Mouse (Mus musculus) mammary gland, adult 2 months (tissue): ENCODE measurements around the gene Zg16. TPM values are rescaled to one million over a fixed set of nuclear protein-coding genes. Genes with fewer than 3 reads are reported as not detected.

Experiments
- polyA plus RNA-seq: library from polyadenylated mRNA; depleted of rRNA; stranded (reverse); fragments of >200 nt; gene quantifications from 2 replicates; pipeline ENCODE4 v1.2.3, GENCODE M21; 2012; ENCODE audit warnings: low replicate concordance; rRNA removed

The Zg16 gene
- 0.34 TPM in 1 of 2 replicates, not detected in the other for polyA plus RNA-seq

DNA sequence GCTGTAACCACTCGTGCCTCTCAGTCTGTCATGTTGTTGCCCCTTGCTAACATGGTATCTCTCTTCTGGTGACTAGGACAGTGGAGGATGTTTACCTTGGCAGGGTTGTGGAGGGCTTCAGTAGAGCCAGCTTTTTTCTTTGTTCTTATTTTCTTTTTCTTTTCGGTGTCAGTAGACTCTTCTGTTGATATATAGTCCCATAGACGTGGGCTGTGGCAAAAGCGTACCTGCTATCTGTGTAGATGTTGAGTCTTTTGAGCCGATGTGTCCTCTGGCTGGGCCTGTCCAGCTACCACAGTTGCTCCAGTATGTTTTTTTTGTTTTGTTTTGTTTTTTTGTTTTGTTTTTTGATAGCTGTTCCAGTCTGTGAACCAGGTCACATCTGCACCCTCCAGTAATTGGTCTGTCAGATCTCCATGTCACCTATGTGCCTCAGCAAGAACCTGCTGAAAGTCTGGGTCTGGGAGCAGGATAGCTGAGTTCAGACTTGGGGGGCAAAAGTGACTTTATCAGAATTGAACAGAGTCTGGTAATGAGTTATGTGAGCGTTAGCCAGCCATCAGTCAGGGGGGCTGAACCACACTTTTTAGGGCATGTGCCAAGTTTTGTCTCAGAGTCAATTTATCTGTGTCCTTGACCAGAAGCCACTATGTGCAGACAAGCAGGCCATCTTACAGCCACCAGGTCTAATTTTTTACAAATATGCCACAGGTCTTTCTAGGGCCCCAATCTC lies at the start of gene Zg16:
Gene Zg16 (minus strand): TSS at position 51 of the 733 bp plus-strand sequence.

DNA sequence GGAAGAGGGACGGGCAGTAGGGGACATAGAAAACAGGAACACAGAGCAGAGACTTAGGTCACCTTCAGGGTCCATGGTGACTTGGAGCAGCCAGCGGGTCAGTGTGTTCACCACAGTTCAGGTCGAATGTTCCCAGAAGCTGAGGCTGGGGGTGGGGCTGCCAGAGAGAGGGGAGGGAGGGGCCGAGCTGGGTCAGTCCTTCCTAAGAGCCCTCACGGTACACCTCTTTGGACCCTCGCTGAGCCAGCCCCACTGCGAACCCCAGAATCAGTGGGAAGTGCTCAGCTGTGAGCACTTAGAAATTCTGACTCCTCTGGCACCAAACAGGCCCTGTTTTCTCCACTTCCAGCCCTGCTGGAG lies 34.8 kb upstream of the Zg16 start, which contains the start of gene Qprt:
Gene Qprt (minus strand): TSS at position 316 of the 360 bp plus-strand sequence.

DNA sequence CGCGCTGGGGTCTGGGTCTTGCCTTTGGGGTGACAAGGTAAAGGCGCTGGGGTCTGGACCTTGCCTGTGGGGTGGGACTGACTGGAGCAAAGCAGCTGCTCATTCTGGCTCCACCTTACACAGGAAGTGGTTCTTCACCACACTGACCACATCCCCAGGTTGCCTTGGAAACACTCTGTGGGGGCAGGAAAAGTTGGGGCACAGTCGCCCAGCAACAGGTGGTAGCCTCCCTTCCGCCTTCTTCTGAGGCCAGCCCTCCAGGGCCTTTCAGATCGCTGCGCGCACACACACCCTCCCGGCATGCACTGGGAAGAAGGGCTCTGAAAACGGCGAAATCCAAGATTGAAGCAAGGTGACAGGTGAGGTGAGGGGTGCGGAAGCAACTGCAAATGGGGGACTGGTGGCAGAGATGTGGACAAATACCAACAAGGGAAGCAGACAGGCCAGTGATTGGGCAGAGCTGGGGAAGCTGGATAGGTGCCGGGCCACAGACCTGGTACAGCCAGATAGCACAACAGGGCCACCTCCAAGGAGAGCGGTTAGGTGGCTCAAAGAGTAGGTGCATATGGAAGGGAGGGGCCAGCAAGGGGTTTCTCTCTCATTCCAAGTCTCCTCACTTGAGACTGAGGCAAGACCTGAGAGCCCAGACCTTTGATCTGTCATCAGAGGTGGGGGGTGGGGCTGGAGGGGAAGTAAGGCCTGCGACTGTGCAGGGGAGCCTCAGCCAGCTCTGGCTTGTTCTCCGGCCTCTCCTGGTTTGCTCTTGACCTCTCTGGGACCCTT lies 4.2 kb upstream of the Zg16 start, which contains the start of gene AI467606:
Gene AI467606 (plus strand): TSS at position 246 of the 783 bp plus-strand sequence.

DNA sequence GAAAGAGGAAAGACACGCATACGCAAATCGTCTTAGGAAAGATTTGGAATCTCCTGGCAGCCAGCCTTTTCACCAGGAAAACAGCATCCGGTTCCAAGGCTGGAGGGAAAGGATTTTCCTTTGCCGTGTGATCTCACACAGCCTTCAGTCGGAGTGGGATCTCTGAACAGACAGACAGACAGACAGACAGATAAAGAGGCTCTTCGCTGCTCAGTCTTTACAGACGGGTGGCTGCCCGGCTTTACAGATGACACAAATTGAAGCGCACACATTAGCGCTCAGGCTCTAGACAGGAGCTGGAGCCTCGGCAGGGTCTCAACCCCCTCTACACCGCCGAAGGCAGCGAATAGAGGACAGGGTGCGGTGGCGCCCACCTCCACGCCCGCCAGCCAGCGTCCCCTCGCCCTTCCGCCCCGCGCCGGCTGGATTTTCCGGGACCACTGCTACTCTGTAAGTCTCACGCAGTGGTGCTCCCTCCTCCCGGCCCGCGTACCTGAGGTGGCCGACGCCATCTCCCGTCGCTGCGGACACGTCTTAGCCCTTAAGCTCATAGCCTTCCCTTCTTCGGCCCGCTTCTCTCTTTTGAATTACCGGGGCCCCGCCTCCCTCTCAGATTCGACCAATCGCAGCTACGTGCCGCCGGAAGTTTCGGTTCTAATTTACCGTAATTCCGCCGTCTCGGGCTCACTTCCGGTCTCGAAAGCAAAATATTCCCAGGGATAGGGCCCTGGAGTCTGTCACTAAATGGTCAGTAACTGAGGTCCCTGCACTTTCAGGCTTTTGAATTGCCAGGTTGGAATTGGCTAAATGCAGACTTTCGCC lies 45.1 kb downstream of the Zg16 start, which contains the start of gene Kif22:
Gene Kif22 (minus strand): TSS at position 621 of the 822 bp plus-strand sequence.

DNA sequence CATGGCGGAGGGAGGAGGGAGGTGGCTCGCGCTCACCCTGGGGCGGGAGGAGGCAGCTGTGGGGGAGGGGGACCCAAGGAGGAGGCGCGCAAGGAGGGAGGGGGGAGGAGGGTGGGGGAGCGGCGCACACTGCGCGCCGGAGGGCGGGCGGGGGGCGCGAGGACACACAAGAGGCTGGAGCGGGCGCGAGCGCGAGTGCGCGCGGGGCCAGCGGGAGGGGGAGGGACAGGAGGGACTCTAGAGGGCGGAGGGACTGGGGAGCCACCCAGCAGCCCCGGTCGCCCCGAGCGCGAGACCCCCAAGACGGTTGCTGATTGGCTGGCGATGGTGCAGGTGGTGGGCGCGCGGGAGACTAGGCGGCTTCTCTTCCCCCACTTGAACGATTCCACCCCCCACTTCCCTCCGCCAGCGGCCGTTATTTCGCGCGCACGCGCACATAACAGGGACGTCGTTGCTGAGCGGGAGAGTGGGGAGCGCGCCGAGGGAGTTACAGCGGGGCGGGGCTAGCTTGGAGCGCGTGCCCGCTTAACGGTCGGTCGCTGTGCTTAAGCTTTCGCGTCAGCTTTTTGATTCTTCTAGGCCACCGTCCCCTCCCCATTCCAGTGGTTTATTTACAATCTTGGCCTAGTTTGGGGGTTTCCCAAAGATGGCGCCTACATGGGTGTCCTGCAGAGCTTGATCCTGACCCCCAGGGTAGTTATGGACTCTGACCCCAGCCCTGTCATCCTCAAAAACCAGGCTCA lies 60.0 kb downstream of the Zg16 start, which contains the start of gene Maz:
Gene Maz (minus strand): TSS at position 54 of the 743 bp plus-strand sequence.

DNA sequence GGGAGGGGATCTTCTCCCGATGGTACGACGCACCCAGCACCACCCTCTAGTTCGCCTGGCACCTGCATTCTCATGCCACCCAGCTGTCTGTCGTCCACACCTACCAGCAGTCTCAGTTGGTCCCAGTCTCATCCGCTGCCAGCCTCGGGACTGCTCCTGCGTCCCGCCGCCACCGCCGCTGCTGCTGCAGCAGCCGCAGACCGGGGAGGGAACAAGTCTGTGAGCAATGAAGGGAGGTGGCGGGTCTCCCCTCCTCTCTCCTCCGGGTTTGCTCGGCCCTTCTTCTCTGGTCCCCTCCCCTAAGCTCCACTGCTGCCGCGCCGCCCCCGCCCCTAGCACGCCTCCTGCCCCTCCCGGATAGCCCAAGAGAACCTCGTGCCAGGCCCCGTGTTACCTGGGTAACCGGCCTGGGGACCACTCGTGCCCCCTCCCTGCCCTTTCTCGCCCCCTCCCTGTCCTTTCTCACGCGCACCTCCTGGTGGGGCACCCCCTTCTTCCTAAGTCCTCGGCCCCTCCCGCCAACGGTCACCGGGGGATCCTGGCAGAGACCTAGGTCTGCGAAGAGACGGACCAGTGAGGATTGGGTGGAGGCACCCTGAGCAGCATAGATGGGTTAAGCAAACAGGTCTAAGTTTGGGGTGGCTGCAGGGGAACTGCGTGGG lies 66.1 kb downstream of the Zg16 start, which contains the start of the genes Gm42742 and Prrt2:
Gene Gm42742 (minus strand): TSS at position 197 of the 662 bp plus-strand sequence.
Gene Prrt2 (minus strand): TSS at position 311 of the 662 bp plus-strand sequence.

DNA sequence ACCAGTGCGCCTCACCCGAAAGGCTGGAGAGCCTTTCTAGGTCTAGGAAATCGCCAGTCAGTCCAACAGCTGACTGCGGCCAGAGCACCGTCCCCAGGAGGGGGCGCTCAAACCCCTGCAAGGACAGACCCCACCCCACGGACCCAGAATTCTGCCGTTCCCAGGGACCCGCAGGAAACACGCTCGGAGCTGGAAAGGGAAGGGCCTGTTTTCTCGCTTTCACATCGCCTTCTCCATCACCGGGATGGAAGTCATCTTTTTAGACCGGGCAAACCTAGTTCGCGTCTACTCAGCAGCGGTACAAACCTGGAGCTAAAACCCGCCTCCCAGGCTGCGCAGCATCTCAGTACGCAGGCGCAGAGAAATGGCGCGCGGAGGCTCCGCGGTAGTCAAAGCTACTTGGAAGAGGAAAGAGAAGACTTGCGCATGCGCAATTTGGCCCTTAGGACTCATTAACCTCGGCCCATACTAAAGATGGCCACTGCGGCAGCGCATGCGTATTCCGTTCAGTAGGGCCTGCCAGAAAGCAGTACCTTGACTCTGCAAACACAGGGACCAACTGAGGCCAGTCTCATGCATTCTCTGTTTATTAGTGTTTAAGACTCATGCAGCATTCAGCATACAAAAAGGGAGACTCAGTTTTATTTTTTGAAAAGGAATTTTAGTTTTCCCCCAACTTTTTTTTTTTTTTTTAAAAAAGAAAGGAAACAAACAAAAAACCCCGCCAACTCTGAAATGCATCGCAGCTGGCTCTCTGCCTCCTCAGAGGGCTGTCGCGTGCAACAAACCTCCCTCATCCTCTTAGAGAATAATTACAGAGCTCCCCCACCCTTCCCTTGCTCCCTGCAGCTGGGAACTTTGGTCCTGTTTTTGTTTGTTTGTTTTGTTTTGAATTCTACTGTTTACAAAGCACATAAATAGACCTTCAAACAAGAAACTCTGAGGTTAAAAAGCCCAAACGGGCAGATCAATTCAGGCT lies 69.9 kb downstream of the Zg16 start, which contains the start of gene Pagr1a:
Gene Pagr1a (minus strand): TSS at position 382 of the 979 bp plus-strand sequence.

DNA sequence TGATC lies 70.8 kb downstream of the Zg16 start, which contains the start of gene Pagr1b:
Gene Pagr1b (minus strand): TSS at position 4 of the 5 bp plus-strand sequence.

DNA sequence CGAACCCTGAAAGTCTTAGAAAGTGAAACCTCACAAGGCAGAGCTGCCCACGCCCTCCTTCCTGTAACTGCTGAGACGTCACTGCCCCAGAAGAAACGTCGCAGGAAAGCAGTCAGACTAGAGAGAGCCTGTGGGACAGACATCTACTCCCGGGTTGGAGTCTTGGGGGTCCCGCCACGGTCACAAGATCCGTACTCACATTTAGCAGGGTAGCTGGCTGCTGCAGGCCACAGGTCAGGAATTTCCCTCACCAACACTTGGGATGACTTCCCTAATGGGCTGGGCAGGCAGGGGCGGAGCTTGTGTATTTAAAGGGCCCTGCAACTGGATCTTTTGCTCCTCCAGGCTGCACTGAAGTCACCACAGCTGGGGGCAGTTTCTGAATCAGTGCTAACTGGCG lies 72.8 kb downstream of the Zg16 start, which contains the start of gene Mvp:
Gene Mvp (minus strand): TSS at position 302 of the 400 bp plus-strand sequence.

Other genes starting within 250 kb of the Zg16 start
- 0.04 TPM in 1 of 2 replicates, not detected in the other for gene Doc2a, start 239.9 kb downstream of the Zg16 start, polyA plus RNA-seq
- gene Hirip3, start 225.4 kb downstream of the Zg16 start, polyA plus RNA-seq, result 2.8 and 3.3 TPM in 2 replicates
- gene Ino80e, start 225.0 kb downstream of the Zg16 start, polyA plus RNA-seq, result 67.6 and 89.1 TPM in 2 replicates
- 75.5 and 171 TPM in 2 replicates for gene Taok2, start 202.6 kb downstream of the Zg16 start, polyA plus RNA-seq
- 96.1 and 130 TPM in 2 replicates for gene Tmem219, start 164.4 kb downstream of the Zg16 start, polyA plus RNA-seq
- gene Kctd13, start 158.4 kb downstream of the Zg16 start, polyA plus RNA-seq, result 24.1 and 31.6 TPM in 2 replicates
- 0.20 and 0.35 TPM in 2 replicates for gene Asphd1, start 137.7 kb downstream of the Zg16 start, polyA plus RNA-seq
- gene Sez6l2, start 136.8 kb downstream of the Zg16 start, polyA plus RNA-seq, result 3.1 and 3.5 TPM in 2 replicates
- gene Cdipt, start 111.4 kb downstream of the Zg16 start, polyA plus RNA-seq, result 251 and 278 TPM in 2 replicates
- gene Cdiptos, start 111.2 kb downstream of the Zg16 start, polyA plus RNA-seq, result 0.82 and 3.2 TPM in 2 replicates
- gene Mvp, start 72.7 kb downstream of the Zg16 start, polyA plus RNA-seq, result 90.2 and 123 TPM in 2 replicates
- gene Pagr1b, start 70.8 kb downstream of the Zg16 start, polyA plus RNA-seq, result 2.4 and 3.3 TPM in 2 replicates
- gene Pagr1a, start 70.0 kb downstream of the Zg16 start, polyA plus RNA-seq, result 0.93 and 1.2 TPM in 2 replicates
- 26.4 and 46.4 TPM in 2 replicates for gene Gm42742, start 66.2 kb downstream of the Zg16 start, polyA plus RNA-seq
- 22.2 and 31.3 TPM in 2 replicates for gene Prrt2, start 66.1 kb downstream of the Zg16 start, polyA plus RNA-seq
- 126 and 431 TPM in 2 replicates for gene Maz, start 60.3 kb downstream of the Zg16 start, polyA plus RNA-seq
- gene Kif22, start 44.9 kb downstream of the Zg16 start, polyA plus RNA-seq, result 1.8 and 2.1 TPM in 2 replicates
- 52.3 and 188 TPM in 2 replicates for gene AI467606, start 4.0 kb upstream of the Zg16 start, polyA plus RNA-seq
- 7.9 and 9.5 TPM in 2 replicates for gene Qprt, start 34.9 kb upstream of the Zg16 start, polyA plus RNA-seq
- gene Spn, start 50.5 kb upstream of the Zg16 start, polyA plus RNA-seq, result 27.8 and 37.7 TPM in 2 replicates
- 20.9 and 26.3 TPM in 2 replicates for gene Cd2bp2, start 108.7 kb upstream of the Zg16 start, polyA plus RNA-seq
- 33.9 and 43.0 TPM in 2 replicates for gene Tbc1d10b, start 121.1 kb upstream of the Zg16 start, polyA plus RNA-seq
- 1.2 and 1,692 TPM in 2 replicates for gene Mylpf, start 121.6 kb upstream of the Zg16 start, polyA plus RNA-seq
- gene Zfp553, start 145.7 kb upstream of the Zg16 start, polyA plus RNA-seq, result 9.6 and 16.8 TPM in 2 replicates
- gene Sept1, start 145.8 kb upstream of the Zg16 start, polyA plus RNA-seq, result 75.4 and 186 TPM in 2 replicates
- gene Zfp771, start 156.9 kb upstream of the Zg16 start, polyA plus RNA-seq, result 47.0 and 163 TPM in 2 replicates
- 48.0 and 48.7 TPM in 2 replicates for gene Dctpp1, start 173.4 kb upstream of the Zg16 start, polyA plus RNA-seq
- gene Sephs2, start 186.7 kb upstream of the Zg16 start, polyA plus RNA-seq, result 26.2 and 37.4 TPM in 2 replicates
- gene Itgal, start 208.9 kb upstream of the Zg16 start, polyA plus RNA-seq, result 50.2 and 53.8 TPM in 2 replicates